7 mouse cellular contexts compared by ENCODE assay signal in the genomic region with DNA sequence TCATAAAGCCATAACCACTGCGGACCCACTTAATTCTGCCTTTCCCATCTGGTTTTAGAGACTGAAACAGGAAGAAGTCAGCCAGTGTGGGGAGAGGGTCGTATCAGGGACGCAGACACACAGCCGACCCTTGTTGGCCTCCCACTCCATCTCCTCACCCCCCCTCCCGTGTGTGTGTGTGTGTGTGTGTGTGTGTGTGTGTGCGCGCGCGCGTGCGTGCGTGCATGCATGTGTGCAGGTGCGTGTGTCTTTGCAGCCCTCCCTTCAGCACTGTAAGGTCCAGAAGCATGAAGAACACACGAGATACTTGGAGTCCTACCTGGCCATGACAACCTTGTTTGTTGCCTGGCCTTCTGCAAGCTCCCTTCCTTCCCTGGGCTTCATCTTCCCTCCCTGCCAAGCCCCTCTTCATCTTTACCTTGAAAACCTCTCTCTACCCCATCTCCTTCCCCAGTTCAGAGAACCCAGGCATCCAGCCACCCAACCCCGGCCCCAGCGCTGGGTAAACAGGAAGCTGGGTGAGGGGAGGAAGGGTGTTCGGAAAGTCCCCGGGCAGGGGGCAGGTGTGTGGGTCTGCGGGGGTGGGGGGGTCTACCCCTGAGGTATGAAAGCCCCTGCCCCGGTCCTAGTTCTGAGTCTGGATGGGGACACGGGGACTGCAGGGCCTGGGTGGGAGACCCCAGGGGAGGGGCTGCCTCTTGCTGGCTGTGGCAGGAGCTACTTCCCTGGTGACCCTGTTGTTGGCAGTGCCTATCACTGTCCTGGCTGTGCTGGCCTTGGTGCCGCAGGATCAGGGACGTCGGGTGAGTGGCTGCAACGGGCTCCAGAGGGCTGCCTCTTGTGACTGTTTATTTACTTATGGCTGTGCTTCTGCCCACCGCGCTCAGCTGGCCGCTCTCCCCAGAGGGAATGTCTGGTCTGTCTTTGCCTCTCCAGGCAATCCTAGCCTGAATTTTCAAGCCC. TPM values are rescaled to one million over a fixed set of nuclear protein-coding genes. Genes with fewer than 3 reads are reported as not detected.
DNase-seq lines count a peak whose midpoint lies in the region; ATAC-seq and TF ChIP-seq lines count a peak whose summit lies in the region.

A gene (plus strand): TSS at position 559 of the 963 bp plus-strand sequence.

- H3K4me3 ChIP-seq in ES-Bruce4 (ENCODE audit: low read depth, low read length), result peak within 1 kb of the TSS; percentile 49; the same call in 1 of the 2 replicates
- H3K4me3 ChIP-seq in midbrain, embryonic 11.5 days (ENCODE audit: low read depth, low read length), result no peak within 1 kb of the TSS

- H3K27me3 ChIP-seq in ES-Bruce4 (ENCODE audit: control insufficient read depth, insufficient read depth, low read length, poor library complexity, severe bottlenecking), result no peaks in the 10 kb centered on the region
- H3K27me3 ChIP-seq in midbrain, embryonic 11.5 days (ENCODE audit: control insufficient read depth, insufficient read depth, low read length), result peaks cover 26% of the 10 kb centered on the region

- no peak for TF ChIP-seq CTCF in ES-Bruce4 (IDR thresholded peaks at IDR 0.05; ENCODE audit: low read depth, low read length)

- H3K4me2 ChIP-seq in midbrain, embryonic 11.5 days, result peak within 1 kb of the TSS; percentile 40; the same call in 1 of the 2 replicates

- WGBS in midbrain, embryonic 11.5 days, result 63% methylated on average over 28 of the region's 28 CpGs

- ATAC-seq in midbrain, embryonic 11.5 days (ENCODE audit: low FRiP score), result no peak

- peak; percentile 48 for DNase-seq in adrenal gland, postnatal 25 days
- DNase-seq in induced T-regulatory cell, adult 2 months (ENCODE audit: low read depth), result peak; percentile 92
- DNase-seq in midbrain, embryonic 11.5 days (ENCODE audit: low spot score, missing footprints), result no peak
- DNase-seq in thymus, postnatal 0 days (ENCODE audit: low spot score), result peak; percentile 90
- no peak for DNase-seq in gastrocnemius, adult 8-10 months (ENCODE audit: low spot score in 2 of 2)
- DNase-seq in yolk sac, embryonic 10.5 days (ENCODE audit: low spot score), result no peak

- no peaks in the 10 kb centered on the region for H3K4me1 ChIP-seq in ES-Bruce4 (ENCODE audit: control insufficient read depth, insufficient read depth, low read length)
- H3K4me1 ChIP-seq in midbrain, embryonic 11.5 days (ENCODE audit: control insufficient read depth, insufficient read depth, low read length), result peaks cover 4% of the 10 kb centered on the region; the same call in 1 of the 2 replicates

- no peaks in the 10 kb centered on the region for H3K36me3 ChIP-seq in ES-Bruce4 (ENCODE audit: control insufficient read depth, insufficient read depth, low read length, poor library complexity, severe bottlenecking)
- no peaks in the 10 kb centered on the region for H3K36me3 ChIP-seq in midbrain, embryonic 11.5 days (ENCODE audit: control insufficient read depth, insufficient read depth, low read length)

- H3K9ac ChIP-seq in ES-Bruce4 (ENCODE audit: low read depth, poor library complexity, severe bottlenecking), result no peak within 1 kb of the TSS
- no peak within 1 kb of the TSS for H3K9ac ChIP-seq in midbrain, embryonic 11.5 days (ENCODE audit: low read length)

- no peak for TF ChIP-seq EP300 in ES-Bruce4 (IDR thresholded peaks at IDR 0.05; ENCODE audit: insufficient read depth, low read depth, low read length)

- no peaks in the 10 kb centered on the region for H3K9me3 ChIP-seq in ES-Bruce4 (replicated peaks; ENCODE audit: control insufficient read depth, insufficient read depth, low read length, poor library complexity, severe bottlenecking)
- no peaks in the 10 kb centered on the region for H3K9me3 ChIP-seq in midbrain, embryonic 11.5 days (ENCODE audit: control insufficient read depth, low read length)

- no peak within 1 kb of the TSS for H3K27ac ChIP-seq in ES-Bruce4 (ENCODE audit: insufficient read depth, low read length)
- no peak within 1 kb of the TSS for H3K27ac ChIP-seq in midbrain, embryonic 11.5 days (ENCODE audit: low read depth, low read length)

- no peak for TF ChIP-seq POLR2A in ES-Bruce4 (IDR thresholded peaks at IDR 0.05; ENCODE audit: insufficient read depth, low read length)

RNA-seq across cellular contexts. Expression of the gene that starts here (rescaled TPM):
- 10.7 and 14.2 TPM in 2 replicates for polyA plus RNA-seq in ES-Bruce4 (2011; ENCODE audit: insufficient read depth, insufficient read length, low read depth, missing spikeins)
- 2.8 and 8.5 TPM in 2 replicates for total RNA-seq in adrenal gland, postnatal 25 days (2021)
- polyA plus RNA-seq in midbrain, embryonic 11.5 days (2014; fragmentation: Nextera tagmentation; extraction: Ambion mirVana), result 0.41 TPM in 1 of 2 replicates, not detected in the other
- polyA plus RNA-seq in thymus, postnatal 0 days (2015; fragmentation: Nextera tagmentation; extraction: Ambion mirVana), result 144 and 167 TPM in 2 replicates
- total RNA-seq in gastrocnemius, adult 8-10 months (2022), result not detected

Comparison
In these comparisons a context has a peak if more than half of its experiments do, and no peak if none do; other contexts are left out.
1. DNase-seq: peak in adrenal gland, postnatal 25 days (single experiment), induced T-regulatory cell, adult 2 months (single experiment) and thymus, postnatal 0 days (single experiment); none in midbrain, embryonic 11.5 days (single experiment), gastrocnemius, adult 8-10 months (0 of 2) and yolk sac, embryonic 10.5 days (single experiment).